Mouse (Mus musculus): ENCODE measurements around the gene Olfr374.
"Not testable (repeated sequence)": the region's sequence is repeated elsewhere in the genome, so short reads cannot be mapped to it uniquely, and the experiment has no call there.

The Olfr374 gene

GRCm38 (mm10) chr8:72106740-72107139, at the start of gene Olfr374:
Olfr374 (plus strand) TSS chr8:72107040.
- no peak for DNase-seq

GRCm38 (mm10) chr8:72057643-72058042, 49.2 kb upstream of the Olfr374 start:
- not testable (repeated sequence) for DNase-seq

- DNase-seq, result not testable (repeated sequence)
Observed at GRCm38 (mm10) chr8:72066819-72067399, 39.9 kb upstream of the Olfr374 start.

- DNase-seq, result not testable (repeated sequence)
Observed at GRCm38 (mm10) chr8:72082877-72083276, 24.0 kb upstream of the Olfr374 start, which contains the start of gene Olfr373. Olfr373 (plus strand) TSS chr8:72083177.

GRCm38 (mm10) chr8:72084744-72085143, 22.1 kb upstream of the Olfr374 start:
- no peak for DNase-seq

GRCm38 (mm10) chr8:72087611-72088010, 19.2 kb upstream of the Olfr374 start:
- not testable (repeated sequence) for DNase-seq

- DNase-seq, result not testable (repeated sequence)
Observed at GRCm38 (mm10) chr8:72096721-72097120, 10.1 kb upstream of the Olfr374 start.

- DNase-seq, result peak; percentile 34
Observed at GRCm38 (mm10) chr8:72099377-72100103, 7.3 kb upstream of the Olfr374 start.

- no peak for DNase-seq
Observed at GRCm38 (mm10) chr8:72105165-72105564, 1.7 kb upstream of the Olfr374 start.

- no peak for DNase-seq
Observed at GRCm38 (mm10) chr8:72110876-72111275, 4.0 kb downstream of the Olfr374 start.

- DNase-seq, result peak; percentile 25
Observed at GRCm38 (mm10) chr8:72112486-72112885, 5.6 kb downstream of the Olfr374 start.

GRCm38 (mm10) chr8:72115202-72115601, 8.4 kb downstream of the Olfr374 start:
- DNase-seq, result no peak

GRCm38 (mm10) chr8:72118616-72119015, 11.8 kb downstream of the Olfr374 start:
- DNase-seq, result no peak

- DNase-seq, result not testable (repeated sequence)
Observed at GRCm38 (mm10) chr8:72121486-72121885, 14.6 kb downstream of the Olfr374 start.

- no peak for DNase-seq
Observed at GRCm38 (mm10) chr8:72121997-72122396, 15.2 kb downstream of the Olfr374 start.

- no peak for DNase-seq
Observed at GRCm38 (mm10) chr8:72127834-72128233, 21.0 kb downstream of the Olfr374 start.

GRCm38 (mm10) chr8:72131251-72131650, 24.4 kb downstream of the Olfr374 start:
- DNase-seq, result no peak

- peak; percentile 11 for DNase-seq
Observed at GRCm38 (mm10) chr8:72131901-72132300, 25.1 kb downstream of the Olfr374 start.

- DNase-seq, result no peak
Observed at GRCm38 (mm10) chr8:72132417-72132816, 25.6 kb downstream of the Olfr374 start.

GRCm38 (mm10) chr8:72132891-72133290, 26.1 kb downstream of the Olfr374 start:
- no peak for DNase-seq

GRCm38 (mm10) chr8:72133507-72133906, 26.7 kb downstream of the Olfr374 start:
- no peak for DNase-seq

GRCm38 (mm10) chr8:72134756-72135445, 28.1 kb downstream of the Olfr374 start, which contains the start of gene Tpm4:
Tpm4 (plus strand) TSS chr8:72134975.
- DNase-seq, result peak; percentile 61

GRCm38 (mm10) chr8:72135446-72136301, 28.8 kb downstream of the Olfr374 start:
- peak; percentile 71 for DNase-seq

Data from thymus, postnatal 25 days (tissue).